Mouse (Mus musculus) spleen, postnatal 0 days (tissue): Measurements from ENCODE around the gene Zfp951. TPM values are rescaled to one million over a fixed set of nuclear protein-coding genes. Genes with fewer than 3 reads are reported as not detected.

ENCODE experiments used
- polyA plus RNA-seq: library from polyadenylated mRNA; unstranded; fragments of >200 nt; fragmentation: Nextera tagmentation; extraction: Ambion mirVana; gene quantifications from 2 replicates; pipeline ENCODE4 v1.2.1, GENCODE M21; 2015

Gene Zfp951
- 1.3 and 1.7 TPM in 2 replicates for polyA plus RNA-seq

DNA sequence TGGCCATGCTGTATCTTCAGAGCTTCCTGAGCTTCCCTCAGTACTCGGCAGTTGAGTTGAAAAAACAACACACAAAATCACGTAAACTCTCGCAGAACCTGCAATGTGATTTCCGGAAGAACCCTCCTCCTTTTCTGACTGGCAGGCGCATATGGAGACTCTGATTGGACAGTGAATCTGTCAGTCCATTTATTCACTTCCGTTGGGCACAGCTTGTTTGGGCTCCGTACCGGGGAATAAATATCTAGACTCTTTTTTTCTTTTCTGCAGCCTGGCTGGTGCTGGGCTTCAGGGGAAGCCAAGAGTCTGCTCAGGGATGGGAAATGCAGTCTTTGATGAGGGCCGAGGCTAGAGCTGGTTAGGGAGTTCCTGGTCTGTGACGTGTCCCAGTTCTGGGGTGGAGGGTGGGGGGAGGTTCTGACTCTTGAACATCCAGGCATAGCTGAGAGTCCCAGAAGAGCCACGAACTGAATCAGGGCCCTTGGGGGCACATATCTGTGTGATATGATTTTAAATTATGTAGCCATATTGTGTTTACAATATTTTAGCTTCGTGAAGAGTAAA is at the start of gene Zfp951:
TSS of gene Zfp951 (minus strand) at position 109 of the 564 bp plus-strand sequence.

Other genes with a start within 250 kb of the Zfp951 start
- gene Abcg3, start 122.6 kb upstream of the Zfp951 start, polyA plus RNA-seq: 5.8 and 8.0 TPM in 2 replicates